Mouse (Mus musculus) embryonic fibroblast, embryonic 13.5 days (primary cell): ENCODE data around the gene Aldh4a1. TPM values are rescaled to one million over a fixed set of nuclear protein-coding genes. Genes with fewer than 3 reads are reported as not detected.

Source experiments
- H3K27ac ChIP-seq: 2 replicates; pipeline ENCODE4 v1.5.1; 2012; ENCODE audit warnings: low read length, control low read depth, inconsistent platforms; ENCODE audit not compliant: insufficient read depth
- H3K4me1 ChIP-seq: 2 replicates; pipeline ENCODE4 v1.6.1; 2011; ENCODE audit warnings: low read length; ENCODE audit not compliant: control insufficient read depth, insufficient read depth
- H3K4me3 ChIP-seq: 2 replicates; pipeline ENCODE4 v1.5.1; 2011; ENCODE audit warnings: mild to moderate bottlenecking, control low read depth, low read length; ENCODE audit not compliant: insufficient read depth
- CTCF ChIP-seq: IDR thresholded peaks from 2 replicates; pipeline ENCODE4 v1.5.1; 2011; ENCODE audit warnings: mild to moderate bottlenecking, control low read depth, low read length, moderate library complexity, borderline replicate concordance; ENCODE audit not compliant: insufficient read depth
- POLR2A ChIP-seq: IDR thresholded peaks from 2 replicates; pipeline ENCODE4 v1.6.1; 2011; ENCODE audit warnings: low read depth, mild to moderate bottlenecking, control low read depth, low read length, moderate library complexity
- polyA plus RNA-seq: library from polyadenylated mRNA; stranded (reverse); fragments of >200 nt; gene quantifications from 2 replicates; pipeline ENCODE4 v1.2.4, GENCODE M21; 2011; ENCODE audit warnings: low read depth; ENCODE audit not compliant: missing spikeins, insufficient read length

Gene Aldh4a1
- polyA plus RNA-seq, 1 experiment = 27.0 TPM

- TF ChIP-seq POLR2A (no peak), CTCF (no peak)
- H3K27ac ChIP-seq = no peak overlapping the region
- no peak overlapping the region for H3K4me3 ChIP-seq
- H3K4me1 ChIP-seq = no peaks in the 10 kb centered on the region
Observed at GRCm38 (mm10) chr4:139689627-139690269, 67.1 kb downstream of the Aldh4a1 start.

- no peak overlapping the region for H3K27ac ChIP-seq
- no peak for TF ChIP-seq CTCF
- TF ChIP-seq POLR2A = no peak
- no peaks in the 10 kb centered on the region for H3K4me1 ChIP-seq
- H3K4me3 ChIP-seq = no peak overlapping the region
Observed at GRCm38 (mm10) chr4:139693315-139693714, 70.6 kb downstream of the Aldh4a1 start.

GRCm38 (mm10) chr4:139697755-139698154 is 75.1 kb downstream of the Aldh4a1 start:
- TF ChIP-seq CTCF (no peak), POLR2A (no peak)
- H3K27ac ChIP-seq = no peak overlapping the region
- no peak overlapping the region for H3K4me3 ChIP-seq
- H3K4me1 ChIP-seq = peaks cover 2% of the 10 kb centered on the region; the same call in 1 of the 2 replicates

GRCm38 (mm10) chr4:139698602-139699001 is 75.9 kb downstream of the Aldh4a1 start:
- no peak overlapping the region for H3K4me3 ChIP-seq
- H3K27ac ChIP-seq = no peak overlapping the region
- H3K4me1 ChIP-seq = peaks cover 2% of the 10 kb centered on the region; the same call in 1 of the 2 replicates
- TF ChIP-seq CTCF = no peak
- TF ChIP-seq POLR2A = no peak

Other genes with a start within 250 kb of the Aldh4a1 start
- gene Iffo2, start 92.3 kb upstream of the Aldh4a1 start, polyA plus RNA-seq = 28.5 and 37.6 TPM in 2 replicates
- not detected in 2 replicates for gene Gm21969, start 19.7 kb upstream of the Aldh4a1 start, polyA plus RNA-seq
- gene Tas1r2, start 30.7 kb downstream of the Aldh4a1 start, polyA plus RNA-seq = not detected in 2 replicates
- gene Pax7, start 210.7 kb downstream of the Aldh4a1 start, polyA plus RNA-seq = 0.38 and 0.51 TPM in 2 replicates